In the genomic region with DNA sequence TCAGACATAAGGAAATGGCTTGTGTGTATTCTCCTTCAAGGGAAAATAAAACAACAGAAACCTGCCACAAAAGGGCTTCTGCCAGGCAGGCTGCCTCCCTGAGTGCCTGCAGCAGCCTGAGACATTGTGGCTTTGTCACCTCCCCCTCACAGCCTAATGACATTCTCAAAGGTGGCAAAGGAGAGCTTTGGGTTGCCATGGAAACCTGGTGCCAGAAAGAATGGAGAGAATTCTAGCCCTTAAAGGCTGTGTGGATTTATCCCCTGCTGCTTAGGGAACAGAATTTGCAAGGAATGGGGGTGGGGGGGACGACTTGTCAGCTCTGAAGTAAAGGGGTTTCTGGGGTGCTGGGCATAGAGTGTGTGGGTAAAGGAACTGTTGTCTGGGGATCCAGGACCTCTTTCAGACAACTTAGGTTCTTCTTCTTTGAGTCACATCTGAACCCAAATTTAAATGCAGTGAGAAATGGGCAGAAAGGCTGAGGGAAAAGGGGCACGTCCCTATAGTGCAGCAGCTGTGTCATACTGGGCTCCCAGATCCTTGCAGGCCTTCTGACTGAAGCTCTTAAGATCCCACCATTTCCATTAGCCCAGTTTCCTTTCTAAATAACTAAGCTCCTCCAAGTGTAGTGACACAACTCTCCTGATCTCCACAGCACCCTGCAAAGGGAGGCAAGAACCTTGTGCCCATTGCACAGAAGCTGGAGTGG, we compare ENCODE assay signal across 8 mouse cellular contexts.
DNase-seq lines count a peak whose midpoint lies in the region; ATAC-seq lines count a peak whose summit lies in the region.

No protein-coding gene starts in this region.

- no peak overlapping the region for H3K4me3 ChIP-seq in forebrain, embryonic 12.5 days (replicated peaks)

- peaks cover 17% of the 10 kb centered on the region for H3K27me3 ChIP-seq in forebrain, embryonic 12.5 days

- peak; percentile 40 for DNase-seq in thymus, postnatal 14 days
- no peak for DNase-seq in thymus, adult 18-20 months
- peak; percentile 62 to 89 for DNase-seq in left cerebral cortex, postnatal 14 days (ENCODE audit: low spot score in 2 of 2)
- DNase-seq in right cerebral cortex, postnatal 10 days (ENCODE audit: low spot score in 2 of 2) = peak; percentile 76 to 89
- DNase-seq in adrenal gland, postnatal 25 days = no peak
- no peak for DNase-seq in ovary, postnatal 36 days (ENCODE audit: low spot score)

- H3K9ac ChIP-seq in forebrain, embryonic 12.5 days = peak overlapping the region; percentile 33; the same call in 1 of the 2 replicates

- peak overlapping the region; percentile 93 for H3K27ac ChIP-seq in forebrain, embryonic 12.5 days

- ATAC-seq in forebrain, embryonic 12.5 days (ENCODE audit: low FRiP score) = peak; percentile 95
- ATAC-seq in granulocyte monocyte progenitor cell, adult 5-6 weeks (replicated peaks; ENCODE audit: poor library complexity, severe bottlenecking) = no peak

- intact Hi-C loops in left cerebral cortex, postnatal 14 days (cut with DNase I) = no loop called here

- peaks cover 52% of the 10 kb centered on the region for H3K4me1 ChIP-seq in forebrain, embryonic 12.5 days

- peak overlapping the region; percentile 39 for H3K4me2 ChIP-seq in forebrain, embryonic 12.5 days

- WGBS in forebrain, embryonic 12.5 days = 7% methylated on average over 2 of the region's 2 CpGs

- H3K36me3 ChIP-seq in forebrain, embryonic 12.5 days (replicated peaks) = no peaks in the 10 kb centered on the region

- peaks cover 11% of the 10 kb centered on the region; the same call in 1 of the 2 replicates for H3K9me3 ChIP-seq in forebrain, embryonic 12.5 days

Comparison
In these comparisons a context has a peak if more than half of its experiments do, and no peak if none do; other contexts are left out.
1. DNase-seq: peak in thymus, postnatal 14 days (single experiment), left cerebral cortex, postnatal 14 days (2 of 2) and right cerebral cortex, postnatal 10 days (2 of 2); none in thymus, adult 18-20 months (0 of 2), adrenal gland, postnatal 25 days (single experiment) and ovary, postnatal 36 days (single experiment).